Mouse (Mus musculus) midbrain, embryonic 14.5 days (tissue): Measurements from ENCODE around the gene Slc47a2. TPM values are rescaled to one million over a fixed set of nuclear protein-coding genes. Genes with fewer than 3 reads are reported as not detected.
"Not testable (repeated sequence)": the region's sequence is repeated elsewhere in the genome, so short reads cannot be mapped to it uniquely, and the experiment has no call there.

Experiments
- ATAC-seq: fragments of 200-750 bp; cut with Nextera tagmentation; 2 replicates; pipeline ENCODE4 v1.8.0; 2017; ENCODE audit warnings: moderate number of reproducible peaks, moderate library complexity; ENCODE audit not compliant: low FRiP score, low TSS enrichment
- DNase-seq: peaks from one replicate; pipeline ENCODE4 v3.0.0-alpha.2; 2015
- H3K27ac ChIP-seq: fragments of 300-500 bp; sonication (generic); replicated peaks from 2 replicates; pipeline ENCODE4 v1.5.1; 2014; ENCODE audit warnings: mild to moderate bottlenecking, low read depth, low read length, moderate library complexity
- H3K27me3 ChIP-seq: fragments of 300-500 bp; sonication (generic); 2 replicates; pipeline ENCODE4 v1.6.1; 2014; ENCODE audit warnings: low read length, control low read depth, mixed read lengths; ENCODE audit not compliant: control insufficient read depth, insufficient read depth
- H3K36me3 ChIP-seq: fragments of 300-500 bp; sonication (generic); 2 replicates; pipeline ENCODE4 v1.6.1; 2014; ENCODE audit warnings: low read length, control low read depth; ENCODE audit not compliant: control insufficient read depth, insufficient read depth
- H3K4me1 ChIP-seq: fragments of 300-500 bp; sonication (generic); 2 replicates; pipeline ENCODE4 v1.6.1; 2014; ENCODE audit warnings: mild to moderate bottlenecking, antibody characterized with exemption, low read length, control low read depth; ENCODE audit not compliant: control insufficient read depth, insufficient read depth
- H3K4me2 ChIP-seq: fragments of 300-500 bp; sonication (generic); 2 replicates; pipeline ENCODE4 v1.6.1; 2014; ENCODE audit warnings: mild to moderate bottlenecking, low read length, moderate library complexity
- H3K4me3 ChIP-seq: fragments of 300-500 bp; sonication (generic); replicated peaks from 2 replicates; pipeline ENCODE4 v1.5.1; 2014; ENCODE audit warnings: low read depth, low read length
- H3K9ac ChIP-seq: fragments of 300-500 bp; sonication (generic); replicated peaks from 2 replicates; pipeline ENCODE4 v1.6.1; 2014; ENCODE audit warnings: mild to moderate bottlenecking, low read length, moderate library complexity
- H3K9me3 ChIP-seq: fragments of 300-500 bp; sonication (generic); 2 replicates; pipeline ENCODE4 v1.6.1; 2016; ENCODE audit warnings: low read length, control low read depth, mixed read lengths; ENCODE audit not compliant: control insufficient read depth
- WGBS: fragments of 180-500 bp; shearing (Covaris S2); extraction: QIAGEN DNeasy Blood & Tissue Kit; methylation state at CpG from one replicate; pipeline ENCODE4 v1.1.7; 2014; 5-methylcytosine and 5-hydroxymethylcytosine counted together
- polyA plus RNA-seq: library from polyadenylated mRNA; unstranded; fragments of >200 nt; fragmentation: Nextera tagmentation; extraction: Ambion mirVana; gene quantifications from 2 replicates; pipeline ENCODE4 v1.2.1, GENCODE M21; 2014

Slc47a2 gene
- polyA plus RNA-seq, 1 experiment from 2014 or later, result not detected

- no peak for ATAC-seq
- Histone ChIP-seq H3K4me1 (no peaks in the 10 kb centered on the region), H3K9ac (no peak overlapping the region), H3K4me2 (no peak overlapping the region), H3K9me3 (no peaks in the 10 kb centered on the region), H3K27me3 (no peaks in the 10 kb centered on the region), H3K36me3 (no peaks in the 10 kb centered on the region), H3K4me3 (no peak overlapping the region), H3K27ac (no peak overlapping the region)
- WGBS, result 78% methylated on average over 3 of the region's 3 CpGs
- no peak for DNase-seq
Observed at GRCm38 (mm10) chr11:61319923-61320567, 22.6 kb downstream of the Slc47a2 start.

- DNase-seq (no peak), ATAC-seq (no peak)
- WGBS, result 63% methylated on average over 12 of the region's 12 CpGs
Observed at GRCm38 (mm10) chr11:61319233-61319922, 23.3 kb downstream of the Slc47a2 start.

GRCm38 (mm10) chr11:61316864-61317263 is 25.8 kb downstream of the Slc47a2 start:
- no peak for ATAC-seq
- 72% methylated on average over 2 of the region's 2 CpGs for WGBS
- H3K9ac ChIP-seq, result no peak overlapping the region
- H3K27ac ChIP-seq, result no peak overlapping the region
- H3K4me2 ChIP-seq, result no peak overlapping the region
- no peaks in the 10 kb centered on the region for H3K36me3 ChIP-seq
- no peak for DNase-seq
- H3K4me1 ChIP-seq, result no peaks in the 10 kb centered on the region
- no peak overlapping the region for H3K4me3 ChIP-seq
- H3K9me3 ChIP-seq, result no peaks in the 10 kb centered on the region
- H3K27me3 ChIP-seq, result no peaks in the 10 kb centered on the region

More at GRCm38 (mm10) chr11:61319233-61319922, 23.3 kb downstream of the Slc47a2 start:
- no peaks in the 10 kb centered on the region for H3K36me3 ChIP-seq
- H3K4me3 ChIP-seq, result no peak overlapping the region
- H3K27ac ChIP-seq, result no peak overlapping the region
- H3K27me3 ChIP-seq, result no peaks in the 10 kb centered on the region
- no peak overlapping the region for H3K9ac ChIP-seq
- no peak overlapping the region for H3K4me2 ChIP-seq
- no peaks in the 10 kb centered on the region for H3K4me1 ChIP-seq
- no peaks in the 10 kb centered on the region for H3K9me3 ChIP-seq

- H3K4me2 ChIP-seq, result no peak overlapping the region
- DNase-seq (no peak), ATAC-seq (no peak)
- no peak overlapping the region for H3K9ac ChIP-seq
- WGBS, result 77% methylated on average over 7 of the region's 7 CpGs
- H3K4me3 ChIP-seq, result no peak overlapping the region
- H3K9me3 ChIP-seq, result 0 out of 2 replicates have a peak, but pooled peaks cover 4% of the 10 kb centered on the region
- H3K27ac ChIP-seq, result no peak overlapping the region
- H3K27me3 ChIP-seq, result no peaks in the 10 kb centered on the region
- no peaks in the 10 kb centered on the region for H3K36me3 ChIP-seq
- H3K4me1 ChIP-seq, result no peaks in the 10 kb centered on the region
Observed at GRCm38 (mm10) chr11:61310321-61310720, 32.3 kb downstream of the Slc47a2 start.

GRCm38 (mm10) chr11:61309831-61310230 is 32.8 kb downstream of the Slc47a2 start:
- DNase-seq, result no peak
- no peak overlapping the region for H3K27ac ChIP-seq
- H3K4me1 ChIP-seq, result no peaks in the 10 kb centered on the region
- H3K36me3 ChIP-seq, result no peaks in the 10 kb centered on the region
- no peak overlapping the region for H3K4me3 ChIP-seq
- no peak overlapping the region for H3K9ac ChIP-seq
- 0 out of 2 replicates have a peak, but pooled peaks cover 4% of the 10 kb centered on the region for H3K9me3 ChIP-seq
- 71% methylated on average over 12 of the region's 12 CpGs for WGBS
- H3K4me2 ChIP-seq, result no peak overlapping the region
- H3K27me3 ChIP-seq, result no peaks in the 10 kb centered on the region
- ATAC-seq, result no peak

- Histone ChIP-seq H3K9ac (no peak overlapping the region), H3K9me3 (0 out of 2 replicates have a peak, but pooled peaks cover 4% of the 10 kb centered on the region), H3K4me3 (no peak overlapping the region), H3K27ac (no peak overlapping the region), H3K4me1 (no peaks in the 10 kb centered on the region), H3K36me3 (no peaks in the 10 kb centered on the region), H3K4me2 (no peak overlapping the region), H3K27me3 (no peaks in the 10 kb centered on the region)
- WGBS, result 38% methylated on average over 7 of the region's 7 CpGs
- ATAC-seq (no peak), DNase-seq (no peak)
Observed at GRCm38 (mm10) chr11:61307795-61308194, 34.9 kb downstream of the Slc47a2 start.

- H3K9me3 ChIP-seq, result 0 out of 2 replicates have a peak, but pooled peaks cover 4% of the 10 kb centered on the region
- no peak overlapping the region for H3K9ac ChIP-seq
- no peaks in the 10 kb centered on the region for H3K4me1 ChIP-seq
- DNase-seq (no peak), ATAC-seq (no peak)
- no peak overlapping the region for H3K4me3 ChIP-seq
- WGBS, result 81% methylated on average over 4 of the region's 4 CpGs
- H3K27ac ChIP-seq, result no peak overlapping the region
- no peaks in the 10 kb centered on the region for H3K36me3 ChIP-seq
- H3K4me2 ChIP-seq, result no peak overlapping the region
- H3K27me3 ChIP-seq, result no peaks in the 10 kb centered on the region
Observed at GRCm38 (mm10) chr11:61305377-61305776, 37.3 kb downstream of the Slc47a2 start.

GRCm38 (mm10) chr11:61304535-61304934 is 38.1 kb downstream of the Slc47a2 start:
- 98% methylated on average over 6 of the region's 10 CpGs for WGBS
- ATAC-seq, H3K9ac ChIP-seq, H3K4me3 ChIP-seq, H3K4me2 ChIP-seq, H3K27ac ChIP-seq, H3K4me1 ChIP-seq, H3K27me3 ChIP-seq, H3K36me3 ChIP-seq, H3K9me3 ChIP-seq, DNase-seq: not testable (repeated sequence)
